Mouse (Mus musculus): ENCODE data around the gene Olfr214.

- no peak for TF ChIP-seq E2F4 (IDR thresholded peaks at IDR 0.05; ENCODE audit: insufficient replicate concordance, low read depth, low read length)
- no peak for TF ChIP-seq POLR2A (IDR thresholded peaks at IDR 0.05; ENCODE audit: low read depth, low read length)
- TF ChIP-seq POLR2AphosphoS2 (IDR thresholded peaks at IDR 0.05; ENCODE audit: low read depth, low read length), result no peak
- TF ChIP-seq CTCF (conservative IDR thresholded peaks at IDR 0.05 in 1 of 2, IDR thresholded peaks at IDR 0.05 in 1 of 2; ENCODE audit: low read depth in 2 of 2, low read length in 2 of 2), result peak; percentile 82 to 85
Observed at GRCm38 (mm10) chr6:116569834-116570233, 15.8 kb downstream of the Olfr214 start.
